Mouse (Mus musculus) CD4-positive naive resting alpha-beta T cell, adult 76 days (primary cell): ENCODE results near the gene Ang. TPM values are rescaled to one million over a fixed set of nuclear protein-coding genes. Genes with fewer than 3 reads are reported as not detected.

ENCODE experiments used
- total RNA-seq: library from RNA; stranded (reverse); gene quantifications from one replicate; pipeline ENCODE4 v1.2.4, GENCODE M21; 2023

The Ang gene
- total RNA-seq: not detected

DNA sequence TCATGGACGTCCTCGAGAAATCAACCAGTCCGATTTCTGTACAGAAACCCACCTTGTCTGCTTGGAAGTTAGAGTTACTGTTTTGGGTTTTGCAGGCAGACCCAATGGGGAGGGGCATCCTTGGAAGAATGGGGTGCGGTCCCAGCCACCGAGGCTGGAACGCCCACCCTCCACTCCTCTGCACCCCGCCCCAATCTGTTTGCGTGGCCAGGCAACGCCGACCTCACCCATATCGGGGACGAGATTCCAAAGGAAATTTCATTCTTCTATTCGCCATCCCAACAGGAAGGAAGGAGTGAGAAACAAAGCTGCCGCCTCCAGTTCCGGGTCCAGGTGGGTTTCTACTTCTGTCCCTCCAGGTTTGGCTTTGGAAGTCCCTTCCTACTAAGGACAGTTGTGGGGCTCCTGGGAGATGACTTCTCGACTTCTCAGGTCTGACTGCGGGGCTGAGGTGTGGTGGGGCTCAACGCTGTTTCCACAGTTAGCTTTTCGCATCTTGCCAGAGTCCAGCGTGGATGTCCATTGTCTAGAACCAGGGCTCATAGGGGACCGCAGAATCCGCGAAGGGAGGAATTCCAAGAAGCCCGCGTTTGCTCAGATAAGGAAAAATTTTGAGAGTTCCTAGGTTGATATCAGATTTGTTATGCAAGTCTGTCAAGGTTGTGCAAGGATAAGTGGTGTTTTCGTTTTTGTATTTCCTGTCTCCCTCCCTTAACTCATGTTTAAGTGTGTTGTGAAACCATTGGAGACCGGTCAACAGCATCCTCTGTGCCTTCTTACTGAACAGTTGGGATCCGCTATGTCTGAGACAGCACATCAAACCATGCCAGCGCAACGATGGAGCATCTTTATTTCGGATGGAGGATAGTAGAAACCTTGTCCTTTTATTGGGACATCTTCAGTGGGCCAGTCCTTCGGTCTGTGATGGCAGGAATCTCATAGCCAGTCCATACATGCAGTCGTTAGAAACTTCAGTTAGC, at the start of gene Ang, which contains the start of gene Rnase4:
TSS of gene Ang (plus strand) at position 230 of the 980 bp plus-strand sequence.
TSS of gene Rnase4 (plus strand) at position 157 of the 980 bp plus-strand sequence.

DNA sequence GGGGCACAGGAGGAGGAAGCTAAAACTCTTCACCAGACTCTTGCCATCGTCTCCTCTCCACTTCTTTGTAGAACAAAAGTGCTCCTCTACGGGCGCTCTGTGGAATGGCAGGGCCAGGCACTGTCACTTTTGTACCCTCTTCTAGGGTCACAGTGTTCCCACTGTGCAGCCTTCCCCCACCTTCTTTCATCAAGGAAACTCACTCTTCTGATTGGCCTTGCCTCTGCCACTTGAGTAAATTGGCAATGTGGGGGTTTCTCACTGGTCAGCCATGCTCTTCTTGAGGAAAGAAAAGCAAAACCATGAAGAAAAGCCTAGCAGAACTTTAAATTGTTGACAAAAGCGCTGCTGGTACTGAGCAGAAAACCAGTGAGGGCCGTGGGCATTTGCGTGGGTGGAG, 49.2 kb upstream of the Ang start, which contains the start of gene Rnase9:
TSS of gene Rnase9 (minus strand) at position 101 of the 400 bp plus-strand sequence.

DNA sequence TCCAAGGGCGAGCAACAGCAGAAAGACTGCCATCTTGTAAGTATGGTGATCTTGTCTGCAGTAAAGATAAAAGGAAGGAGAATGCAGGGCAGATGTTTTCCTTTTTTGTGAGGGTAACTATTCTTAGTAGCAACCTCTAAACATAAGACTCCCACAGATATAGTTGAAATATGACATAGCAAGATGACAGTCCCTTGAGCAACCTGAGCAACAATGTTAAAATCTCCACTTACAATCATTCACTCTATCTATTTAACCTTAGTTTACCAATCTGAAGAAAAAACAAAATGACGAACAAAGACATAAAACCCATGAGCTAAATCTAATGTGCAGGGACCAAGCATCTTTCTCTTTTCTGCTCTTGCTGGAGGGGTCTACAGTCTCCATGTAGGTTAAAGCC, 40.9 kb upstream of the Ang start, which contains the start of gene Rnase11:
TSS of gene Rnase11 (minus strand) at position 101 of the 400 bp plus-strand sequence.

DNA sequence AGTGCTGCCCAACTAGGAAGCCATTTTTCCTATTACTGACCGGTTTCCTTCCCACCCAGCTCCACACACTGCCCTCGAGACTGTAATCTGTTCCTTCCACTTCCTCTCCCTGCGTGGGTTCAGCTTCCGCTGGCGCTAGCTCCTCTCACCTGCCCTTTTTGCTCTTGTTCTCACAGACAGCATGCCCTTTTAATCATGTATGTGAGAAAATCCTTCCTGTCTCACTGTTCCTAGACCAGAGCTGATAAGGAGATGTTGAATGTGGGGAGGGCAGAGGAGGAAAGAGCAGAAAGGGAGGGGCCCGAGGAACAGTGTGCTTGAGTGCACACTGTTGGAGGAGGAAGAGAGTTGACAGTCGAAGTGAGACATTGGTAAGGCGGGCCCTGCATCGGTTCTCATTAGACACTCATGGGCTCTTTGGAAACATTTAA, 33.5 kb upstream of the Ang start, which contains the start of gene Rnase12:
TSS of gene Rnase12 (minus strand) at position 261 of the 431 bp plus-strand sequence.

DNA sequence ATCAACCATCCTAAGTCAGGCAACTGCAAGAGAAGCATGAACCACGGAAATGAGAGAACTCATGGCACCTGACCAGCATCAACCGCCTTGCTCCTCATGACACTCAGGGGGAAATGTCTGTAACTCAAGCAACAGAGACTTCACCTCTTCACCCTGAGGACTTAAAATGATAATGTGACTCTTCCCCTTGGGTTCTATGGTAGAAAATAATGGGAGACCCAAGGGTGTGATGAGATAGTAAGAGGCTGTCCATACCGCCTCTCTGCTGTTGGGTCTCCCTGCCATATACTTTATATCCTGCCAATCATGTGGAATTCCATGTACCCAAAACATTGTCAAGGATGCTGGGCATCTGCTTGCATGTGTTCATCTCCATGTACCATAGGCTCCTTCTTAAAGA, 16.6 kb upstream of the Ang start, which contains the start of gene Olfr750:
TSS of gene Olfr750 (minus strand) at position 101 of the 400 bp plus-strand sequence.

DNA sequence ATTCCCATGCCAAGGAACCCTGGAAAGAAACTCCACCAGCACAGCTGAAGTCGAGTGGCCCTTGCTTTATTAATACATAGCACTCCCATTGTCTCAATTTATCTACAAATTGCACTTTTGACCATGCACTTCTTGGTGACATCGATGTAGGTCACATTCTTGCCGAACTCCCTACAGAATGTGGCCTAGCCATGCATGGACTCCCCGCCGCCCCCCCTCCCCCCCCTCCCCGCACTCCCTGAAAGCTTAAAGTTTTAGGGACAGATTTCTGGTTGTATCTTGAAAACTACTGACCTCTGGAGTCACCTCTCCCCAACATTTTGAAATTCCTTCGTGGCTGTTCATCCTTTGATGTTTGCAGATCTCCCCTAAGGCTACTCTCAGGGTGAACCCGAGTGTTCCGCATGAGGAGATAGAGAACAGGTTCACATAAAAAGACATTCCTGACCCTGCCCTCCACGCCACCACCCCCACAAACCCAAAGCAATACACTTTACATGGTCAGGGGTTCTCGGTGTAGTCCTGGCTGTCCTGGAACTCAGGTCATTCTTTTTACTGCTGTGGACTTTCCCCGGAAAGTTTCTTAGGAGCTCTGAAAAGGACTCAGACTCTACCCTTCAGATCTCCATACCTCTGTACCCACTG, 23.1 kb downstream of the Ang start, which contains the start of gene Eddm3b:
TSS of gene Eddm3b (plus strand) at position 511 of the 645 bp plus-strand sequence.

DNA sequence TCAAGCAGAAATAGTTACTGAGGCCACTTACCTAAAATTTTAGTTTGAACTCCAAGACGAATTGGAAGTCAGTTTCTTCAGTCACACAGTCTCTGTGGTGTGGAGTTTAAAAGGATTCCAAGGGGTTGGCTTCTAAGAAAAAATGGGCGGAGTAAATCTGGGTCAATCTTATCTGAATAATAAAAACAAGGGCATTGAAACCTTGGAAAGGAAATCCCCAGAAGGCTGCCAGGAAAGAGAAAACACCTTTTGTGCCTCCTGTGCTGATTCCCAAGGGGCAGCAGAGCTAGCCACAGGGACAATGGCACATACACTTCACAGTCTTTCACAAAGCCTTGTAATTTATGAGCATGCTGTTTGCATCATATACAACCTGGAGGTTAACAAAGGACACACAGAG, 55.7 kb downstream of the Ang start, which contains the start of gene Rnase1:
TSS of gene Rnase1 (minus strand) at position 101 of the 400 bp plus-strand sequence.

Other genes with a start within 250 kb of the Ang start
- gene Tep1, start 220.6 kb upstream of the Ang start, total RNA-seq: 45.2 TPM
- 0.41 TPM for gene Klhl33, start 193.6 kb upstream of the Ang start, total RNA-seq
- gene Osgep, start 166.3 kb upstream of the Ang start, total RNA-seq: 36.9 TPM
- gene Apex1, start 166.2 kb upstream of the Ang start, total RNA-seq: 43.1 TPM
- 122 TPM for gene Pip4p1, start 160.3 kb upstream of the Ang start, total RNA-seq
- 21.6 TPM for gene Pnp, start 160.1 kb upstream of the Ang start, total RNA-seq
- gene Gm49342, start 146.6 kb upstream of the Ang start, total RNA-seq: 17.4 TPM
- gene Pnp2, start 135.2 kb upstream of the Ang start, total RNA-seq: 2.6 TPM
- gene Rnase10, start 83.4 kb upstream of the Ang start, total RNA-seq: not detected
- gene Rnase9, start 49.3 kb upstream of the Ang start, total RNA-seq: not detected
- gene Rnase11, start 41.0 kb upstream of the Ang start, total RNA-seq: not detected
- not detected for gene Rnase12, start 33.5 kb upstream of the Ang start, total RNA-seq
- gene Olfr750, start 16.7 kb upstream of the Ang start, total RNA-seq: not detected
- 0.73 TPM for gene Rnase4, start 73 bp upstream of the Ang start, total RNA-seq
- gene Eddm3b, start 23.3 kb downstream of the Ang start, total RNA-seq: not detected
- gene Rnase6, start 32.8 kb downstream of the Ang start, total RNA-seq: 8.2 TPM
- not detected for gene Rnase1, start 55.6 kb downstream of the Ang start, total RNA-seq
- gene Rnase2b, start 71.1 kb downstream of the Ang start, total RNA-seq: not detected
- not detected for gene Ang2, start 108.0 kb downstream of the Ang start, total RNA-seq
- gene Ear14, start 112.2 kb downstream of the Ang start, total RNA-seq: not detected
- not detected for gene Rnase2a, start 165.0 kb downstream of the Ang start, total RNA-seq